Mouse (Mus musculus): ENCODE results near the gene Sapcd1.

DNA sequence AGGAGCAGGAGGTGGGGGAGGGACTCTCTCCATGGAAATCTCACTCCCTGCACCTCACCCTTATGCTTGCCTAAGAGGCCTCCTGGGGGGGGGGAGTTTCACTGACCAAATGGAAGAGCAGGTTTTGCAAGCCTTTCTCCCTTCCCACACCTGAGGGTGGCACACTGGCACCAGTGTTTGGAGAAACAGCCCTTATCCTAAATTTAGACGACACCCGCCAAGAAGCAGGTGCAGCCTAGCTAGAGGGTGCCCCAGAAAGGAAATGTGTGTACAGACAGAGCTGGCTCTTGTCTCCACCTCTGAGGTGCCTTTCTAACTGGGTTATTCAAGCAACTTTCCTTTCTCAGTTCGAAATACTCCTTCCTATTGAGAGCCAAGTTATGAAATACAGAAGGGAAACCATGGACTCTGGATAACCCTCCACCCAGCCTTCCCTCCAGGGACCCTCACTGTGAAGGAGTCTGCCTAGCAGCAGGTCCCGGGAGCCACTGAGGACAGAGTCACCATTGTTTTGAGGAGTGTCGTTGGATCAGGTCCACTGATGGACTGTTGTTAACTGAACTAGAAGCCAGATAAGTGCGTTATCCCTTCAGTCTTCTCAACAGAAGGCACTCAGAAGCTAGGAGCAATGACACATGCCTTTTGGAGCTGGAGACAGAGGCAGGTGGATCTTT, 42.9 kb upstream of the Sapcd1 start:
- no peak for TF ChIP-seq CTCF (IDR thresholded peaks at IDR 0.05; ENCODE audit: low read depth)
- no peak for TF ChIP-seq EP300 (IDR thresholded peaks at IDR 0.05; ENCODE audit: low read depth)
